Mouse (Mus musculus) hindbrain, embryonic 11.5 days (tissue): ENCODE data around the gene Sppl2b. TPM values are rescaled to one million over a fixed set of nuclear protein-coding genes. Genes with fewer than 3 reads are reported as not detected.

ENCODE experiments used
- ATAC-seq: fragments of 200-750 bp; cut with Nextera tagmentation; 2 replicates; pipeline ENCODE4 v1.8.0; 2017; ENCODE audit warnings: mild to moderate bottlenecking, moderate TSS enrichment, moderate library complexity; ENCODE audit not compliant: low FRiP score
- DNase-seq: peaks from one replicate; pipeline ENCODE4 v3.0.0-alpha.2; 2015; ENCODE audit warnings: low spot score
- H3K27ac ChIP-seq: fragments of 300-500 bp; sonication (generic); 2 replicates; pipeline ENCODE4 v1.5.1; 2014; ENCODE audit warnings: mild to moderate bottlenecking, low read depth, low read length
- H3K27me3 ChIP-seq: fragments of 300-500 bp; sonication (generic); 2 replicates; pipeline ENCODE4 v1.6.1; 2014; ENCODE audit warnings: mild to moderate bottlenecking, low read length, moderate library complexity, mixed read lengths; ENCODE audit not compliant: control insufficient read depth, insufficient read depth
- H3K36me3 ChIP-seq: fragments of 300-500 bp; sonication (generic); 2 replicates; pipeline ENCODE4 v1.6.1; 2014; ENCODE audit warnings: mild to moderate bottlenecking, low read length, moderate library complexity, mixed read lengths; ENCODE audit not compliant: control insufficient read depth, insufficient read depth
- H3K4me1 ChIP-seq: fragments of 300-500 bp; sonication (generic); replicated peaks from 2 replicates; pipeline ENCODE4 v1.6.1; 2014; ENCODE audit warnings: low read length, mixed read lengths; ENCODE audit not compliant: control insufficient read depth, insufficient read depth
- H3K4me2 ChIP-seq: fragments of 300-500 bp; sonication (generic); replicated peaks from 2 replicates; pipeline ENCODE4 v1.6.1; 2014; ENCODE audit warnings: mild to moderate bottlenecking, low read depth, low read length
- H3K4me3 ChIP-seq: fragments of 300-500 bp; sonication (generic); 2 replicates; pipeline ENCODE4 v1.5.1; 2014; ENCODE audit warnings: low read depth, low read length
- H3K9ac ChIP-seq: fragments of 300-500 bp; sonication (generic); 2 replicates; pipeline ENCODE4 v1.6.1; 2014; ENCODE audit warnings: low read depth, low read length
- H3K9me3 ChIP-seq: fragments of 300-500 bp; sonication (generic); 2 replicates; pipeline ENCODE4 v1.6.1; 2016; ENCODE audit warnings: low read length; ENCODE audit not compliant: control insufficient read depth
- WGBS: fragments of 180-500 bp; shearing (Covaris S2); extraction: QIAGEN DNeasy Blood & Tissue Kit; methylation state at CpG from one replicate; pipeline ENCODE4 v1.1.7; 2014; 5-methylcytosine and 5-hydroxymethylcytosine counted together
- polyA plus RNA-seq: library from polyadenylated mRNA; unstranded; fragments of >200 nt; fragmentation: Nextera tagmentation; extraction: Ambion mirVana; gene quantifications from 2 replicates; pipeline ENCODE4 v1.2.1, GENCODE M21; 2014

Gene Sppl2b
- polyA plus RNA-seq, 1 experiment from 2014 or later, result 25.1 TPM

- H3K4me2 ChIP-seq, result no peak within 1 kb of the TSS
- ATAC-seq (no peak), DNase-seq (no peak)
- no peak within 1 kb of the TSS for H3K4me3 ChIP-seq
- H3K9me3 ChIP-seq, result no peaks in the 10 kb centered on the region
- no peaks in the 10 kb centered on the region for H3K4me1 ChIP-seq
- no peak within 1 kb of the TSS for H3K27ac ChIP-seq
- WGBS, result 31% methylated on average over 9 of the region's 9 CpGs
- H3K36me3 ChIP-seq, result no peaks in the 10 kb centered on the region
- H3K27me3 ChIP-seq, result no peaks in the 10 kb centered on the region
- H3K9ac ChIP-seq, result no peak within 1 kb of the TSS
Measured at GRCm38 (mm10) chr10:80871581-80871980, 16.5 kb downstream of the Sppl2b start, which contains the start of gene Tmprss9. Tmprss9 (plus strand) TSS chr10:80871848.

DNA sequence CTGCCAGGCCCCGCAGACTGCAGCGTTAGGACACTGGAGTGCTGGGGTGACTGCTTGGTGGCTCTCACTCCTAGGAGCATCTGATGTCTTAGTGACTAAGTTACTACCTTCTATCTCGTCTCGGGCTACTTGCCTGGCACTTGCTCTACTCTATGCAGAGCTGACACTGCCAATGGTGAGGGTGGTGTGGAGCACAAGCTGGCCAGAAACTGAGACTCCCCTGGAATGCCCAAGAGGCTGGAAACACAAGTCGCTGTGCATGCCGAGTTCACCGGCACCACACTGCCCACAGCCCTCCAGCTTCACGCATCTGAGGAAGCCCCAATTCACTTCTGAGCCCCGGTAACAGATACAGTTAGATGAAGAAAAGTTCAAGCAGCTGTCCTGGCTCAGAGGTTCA, 19.0 kb downstream of the Sppl2b start:
- no peaks in the 10 kb centered on the region for H3K27me3 ChIP-seq
- ATAC-seq, result no peak
- WGBS, result 77% methylated on average over 9 of the region's 9 CpGs
- H3K27ac ChIP-seq, result no peak overlapping the region
- H3K9me3 ChIP-seq, result no peaks in the 10 kb centered on the region
- no peaks in the 10 kb centered on the region for H3K36me3 ChIP-seq
- no peak overlapping the region for H3K4me2 ChIP-seq
- H3K4me1 ChIP-seq, result no peaks in the 10 kb centered on the region
- H3K4me3 ChIP-seq, result no peak overlapping the region
- DNase-seq, result no peak
- H3K9ac ChIP-seq, result no peak overlapping the region

DNA sequence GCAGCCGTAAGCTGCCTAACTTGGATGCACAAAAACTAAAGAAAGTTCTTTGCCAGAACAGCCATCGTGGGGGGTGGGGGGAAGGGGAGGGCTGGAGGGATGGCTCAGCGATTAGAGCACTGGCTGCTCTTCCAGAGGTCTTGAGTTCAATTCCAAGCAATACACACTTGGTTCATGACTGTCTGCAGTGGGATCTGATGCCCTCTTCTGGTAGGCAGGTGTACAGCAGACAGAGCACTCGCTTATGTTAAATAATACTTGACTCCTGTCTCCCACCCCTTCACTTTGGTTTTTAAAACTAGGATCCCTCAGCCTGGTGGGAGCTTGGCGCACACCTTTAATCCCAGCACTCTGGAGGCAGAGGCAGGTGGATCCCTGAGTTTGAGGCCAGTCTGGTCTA, 21.0 kb downstream of the Sppl2b start:
- ATAC-seq, result no peak; the same call in 1 of the 2 replicates

DNA sequence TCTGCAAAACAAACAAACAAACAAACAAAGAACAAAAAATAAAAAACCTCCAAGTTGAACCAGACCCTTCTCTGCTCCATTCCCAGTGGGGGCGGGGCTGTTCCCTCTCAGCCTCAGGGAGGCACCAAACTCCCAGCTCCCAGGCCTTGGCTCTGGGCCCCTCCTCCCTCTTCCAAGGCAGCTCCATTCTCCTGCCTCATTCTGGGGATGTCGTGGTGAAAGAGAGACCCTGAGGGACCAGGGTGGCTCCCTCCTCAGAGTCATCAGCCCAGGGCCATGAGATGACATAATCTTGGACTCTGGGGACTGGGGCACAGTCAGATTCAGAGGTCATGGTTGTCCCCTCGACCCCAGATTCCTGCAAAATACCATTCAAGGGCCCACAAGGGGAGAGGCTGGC, 21.5 kb downstream of the Sppl2b start:
- Histone ChIP-seq H3K27ac (no peak overlapping the region), H3K4me3 (no peak overlapping the region), H3K36me3 (no peaks in the 10 kb centered on the region), H3K9ac (no peak overlapping the region), H3K27me3 (no peaks in the 10 kb centered on the region), H3K4me2 (no peak overlapping the region), H3K9me3 (no peaks in the 10 kb centered on the region), H3K4me1 (no peaks in the 10 kb centered on the region)
- 28% methylated on average over 3 of the region's 3 CpGs for WGBS
- no peak for DNase-seq
- ATAC-seq, result 0 out of 2 replicates have a peak, but pooled peaks have one; percentile 43

More for the DNA sequence above, 21.0 kb downstream of the Sppl2b start:
- DNase-seq, result peak; percentile 75
- Histone ChIP-seq H3K36me3 (no peaks in the 10 kb centered on the region), H3K27me3 (no peaks in the 10 kb centered on the region), H3K27ac (no peak overlapping the region), H3K4me1 (no peaks in the 10 kb centered on the region), H3K4me3 (no peak overlapping the region), H3K9ac (no peak overlapping the region), H3K4me2 (no peak overlapping the region), H3K9me3 (no peaks in the 10 kb centered on the region)
- 29% methylated on average over 5 of the region's 5 CpGs for WGBS

GRCm38 (mm10) chr10:80880131-80880641, 25.1 kb downstream of the Sppl2b start:
- Histone ChIP-seq H3K9ac (no peak overlapping the region), H3K4me3 (no peak overlapping the region), H3K27me3 (no peaks in the 10 kb centered on the region), H3K9me3 (no peaks in the 10 kb centered on the region), H3K27ac (no peak overlapping the region), H3K4me2 (no peak overlapping the region), H3K4me1 (no peaks in the 10 kb centered on the region), H3K36me3 (no peaks in the 10 kb centered on the region)
- peak; percentile 81 for DNase-seq
- WGBS, result 22% methylated on average over 5 of the region's 5 CpGs
- ATAC-seq, result no peak

GRCm38 (mm10) chr10:80880901-80881300, 25.8 kb downstream of the Sppl2b start:
- H3K4me2 ChIP-seq, result no peak overlapping the region
- ATAC-seq (no peak), DNase-seq (no peak)
- no peak overlapping the region for H3K4me3 ChIP-seq
- H3K27ac ChIP-seq, result no peak overlapping the region
- 74% methylated on average over 2 of the region's 2 CpGs for WGBS
- no peaks in the 10 kb centered on the region for H3K4me1 ChIP-seq
- no peaks in the 10 kb centered on the region for H3K36me3 ChIP-seq
- H3K27me3 ChIP-seq, result no peaks in the 10 kb centered on the region
- no peaks in the 10 kb centered on the region for H3K9me3 ChIP-seq
- H3K9ac ChIP-seq, result no peak overlapping the region

- H3K4me3 ChIP-seq, result no peak overlapping the region
- WGBS, result 29% methylated on average over 10 of the region's 10 CpGs
- no peak for ATAC-seq
Measured at GRCm38 (mm10) chr10:80881301-80881700, 26.2 kb downstream of the Sppl2b start.

GRCm38 (mm10) chr10:80887181-80887580, 32.1 kb downstream of the Sppl2b start:
- no peak for DNase-seq
- peaks cover 6% of the 10 kb centered on the region; the same call in 1 of the 2 replicates for H3K27me3 ChIP-seq
- H3K4me3 ChIP-seq, result no peak overlapping the region
- H3K27ac ChIP-seq, result no peak overlapping the region
- H3K4me2 ChIP-seq, result no peak overlapping the region
- ATAC-seq, result no peak
- H3K9me3 ChIP-seq, result no peaks in the 10 kb centered on the region
- no peaks in the 10 kb centered on the region for H3K36me3 ChIP-seq
- H3K4me1 ChIP-seq, result no peaks in the 10 kb centered on the region
- H3K9ac ChIP-seq, result no peak overlapping the region
- 81% methylated on average over 11 of the region's 11 CpGs for WGBS

More at GRCm38 (mm10) chr10:80881301-80881700, 26.2 kb downstream of the Sppl2b start:
- DNase-seq, result peak; percentile 76
- Histone ChIP-seq H3K9me3 (no peaks in the 10 kb centered on the region), H3K4me1 (no peaks in the 10 kb centered on the region), H3K36me3 (no peaks in the 10 kb centered on the region), H3K9ac (no peak overlapping the region), H3K4me2 (no peak overlapping the region), H3K27me3 (no peaks in the 10 kb centered on the region), H3K27ac (no peak overlapping the region)

GRCm38 (mm10) chr10:80895100-80895499, 40.0 kb downstream of the Sppl2b start:
- H3K9me3 ChIP-seq, result no peaks in the 10 kb centered on the region
- DNase-seq (no peak), ATAC-seq (no peak)
- no peak overlapping the region for H3K9ac ChIP-seq
- H3K36me3 ChIP-seq, result no peaks in the 10 kb centered on the region
- WGBS, result 88% methylated on average over 7 of the region's 7 CpGs
- H3K4me1 ChIP-seq, result peaks cover 7% of the 10 kb centered on the region
- H3K27ac ChIP-seq, result no peak overlapping the region
- H3K4me2 ChIP-seq, result no peak overlapping the region
- H3K4me3 ChIP-seq, result no peak overlapping the region
- H3K27me3 ChIP-seq, result no peaks in the 10 kb centered on the region
